Mouse (Mus musculus) cortical plate, adult 2 months (tissue): ENCODE measurements around the gene Gigyf1.

Experiments used
- CTCF ChIP-seq: fragments of 200-500 bp; IDR thresholded peaks from 2 replicates; pipeline ENCODE4 v1.5.1; 2011; ENCODE audit warnings: mild to moderate bottlenecking, control low read depth, low read length; ENCODE audit not compliant: insufficient read depth; ENCODE audit errors: extremely low read depth
- POLR2A ChIP-seq: fragments of 200-500 bp; IDR thresholded peaks from 2 replicates; pipeline ENCODE4 v1.6.1; 2011; ENCODE audit warnings: mild to moderate bottlenecking, low read length, control low read depth; ENCODE audit not compliant: insufficient read depth; ENCODE audit errors: extremely low read depth

DNA sequence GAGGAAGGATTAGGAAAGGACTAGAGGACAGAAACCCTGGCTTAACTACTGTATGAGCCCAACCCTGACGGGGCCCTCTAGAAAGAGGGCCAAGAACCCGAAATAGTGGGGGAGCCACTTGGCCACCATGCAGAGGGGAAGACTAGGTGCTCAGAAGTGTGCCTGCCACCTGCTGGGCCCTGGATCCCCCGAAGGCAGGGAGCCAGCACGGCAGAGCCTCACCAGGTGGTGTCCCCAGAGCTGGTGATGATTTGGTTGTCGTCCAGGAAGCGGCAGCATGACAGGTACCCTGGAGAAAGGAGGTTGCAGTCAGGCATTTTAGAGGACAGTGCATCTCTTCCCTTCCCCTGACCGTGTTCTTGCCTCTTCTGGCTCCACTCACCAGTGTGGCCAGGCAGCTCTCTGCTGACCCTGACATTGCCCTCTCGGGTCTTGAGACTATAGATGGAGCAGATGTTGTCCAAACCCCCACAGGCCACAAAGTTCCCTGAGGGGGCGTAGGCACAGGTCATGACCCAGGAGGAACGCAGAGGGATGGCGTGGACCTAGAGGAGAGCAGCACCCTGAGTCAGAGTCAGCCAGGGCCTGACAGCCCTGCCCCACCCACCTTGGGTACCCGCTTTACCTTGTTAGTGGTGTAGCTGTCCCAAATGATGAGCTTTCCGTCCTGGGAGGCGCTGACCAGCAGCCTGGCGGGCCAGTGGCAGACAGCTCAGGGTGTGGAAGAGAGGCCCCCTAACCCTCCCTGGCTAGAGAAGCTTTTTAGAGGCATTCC, 11.1 kb downstream of the Gigyf1 start:
- TF ChIP-seq CTCF (no peak), POLR2A (peak; percentile 18; the same call in 1 of the 2 replicates)
